Mouse (Mus musculus) adrenal gland, adult 18-20 months (tissue): Measurements from ENCODE around the gene A3galt2. TPM values are rescaled to one million over a fixed set of nuclear protein-coding genes. Genes with fewer than 3 reads are reported as not detected.
A peak's percentile ranks its signal among the peaks of the same experiment; 100 is the strongest.

Experiments used
- DNase-seq, 2 experiments: peaks; one replicate each; pipeline ENCODE4 v3.0.0; 2021 to 2022; ENCODE audit warnings: low spot score in 2 of 2
- total RNA-seq, 2 experiments: library from RNA; stranded (reverse); gene quantifications; 1 replicate in 1 of 2; 2 replicates in 1 of 2; pipeline ENCODE4 v1.2.3; 2021

Gene A3galt2
- total RNA-seq, 2 experiments from 2014 or later = 0.17 to 0.42 TPM

- DNase-seq = peak; percentile 59 to 73
These were observed 38.5 kb downstream of the A3galt2 start for GRCm38 (mm10) chr4:128793710-128794109.

- peak in 1 of 2 experiments; percentile 42 for DNase-seq
These were observed 39.0 kb downstream of the A3galt2 start for GRCm38 (mm10) chr4:128794198-128794597.

GRCm38 (mm10) chr4:128795596-128795995 lies 40.4 kb downstream of the A3galt2 start:
- no peak for DNase-seq

GRCm38 (mm10) chr4:128796788-128797187 lies 41.6 kb downstream of the A3galt2 start:
- DNase-seq = no peak

- DNase-seq = no peak
These were observed 46.7 kb downstream of the A3galt2 start for GRCm38 (mm10) chr4:128801675-128802465.

GRCm38 (mm10) chr4:128803569-128803968 lies 48.4 kb downstream of the A3galt2 start:
- DNase-seq = no peak

- no peak for DNase-seq
These were observed 49.4 kb downstream of the A3galt2 start for GRCm38 (mm10) chr4:128804426-128805149.

- DNase-seq = peak in 1 of 2 experiments; percentile 44
These were observed 50.2 kb downstream of the A3galt2 start for GRCm38 (mm10) chr4:128805150-128806042.

- DNase-seq = peak; percentile 54 to 58
These were observed 51.1 kb downstream of the A3galt2 start, which contains the start of gene Zfp362 for GRCm38 (mm10) chr4:128806043-128806826. Gene Zfp362, minus strand, starts transcription at chr4:128806045.

- DNase-seq = peak; percentile 66 to 67
These were observed 51.6 kb downstream of the A3galt2 start for GRCm38 (mm10) chr4:128806827-128807179.

- peak; percentile 65 for DNase-seq
These were observed 56.4 kb downstream of the A3galt2 start for GRCm38 (mm10) chr4:128811382-128812056.

GRCm38 (mm10) chr4:128817011-128817410 lies 61.8 kb downstream of the A3galt2 start:
- no peak for DNase-seq

Other genes with a start within 250 kb of the A3galt2 start
- gene Zscan20, start 145.3 kb upstream of the A3galt2 start, total RNA-seq = 1 to 10 TPM; 4.6 to 6.6 TPM
- gene Tlr12, start 136.7 kb upstream of the A3galt2 start, total RNA-seq = 1 to 10 TPM in 1 of 2 experiments, under 1 TPM in 1; 0.53 to 1.9 TPM
- gene Phc2, start 100.7 kb upstream of the A3galt2 start, total RNA-seq = 10 to 100 TPM; 69.8 to 88.5 TPM
- 10 to 100 TPM; 16.0 to 17.5 TPM for gene Zfp362, start 50.7 kb downstream of the A3galt2 start, total RNA-seq
- 1 to 10 TPM; 4.5 to 8.8 TPM for gene Trim62, start 128.2 kb downstream of the A3galt2 start, total RNA-seq
- gene Azin2, start 207.1 kb downstream of the A3galt2 start, total RNA-seq = 10 to 100 TPM; 62.3 to 69.7 TPM
- gene Ak2, start 236.6 kb downstream of the A3galt2 start, total RNA-seq = 100 to 1,000 TPM; 111 to 164 TPM